Mouse (Mus musculus): Measurements from ENCODE around the gene Rere.

Gene Rere

GRCm38 (mm10) chr4:150281018-150281761 is at the start of gene Rere:
TSS of gene Rere (plus strand) at chr4:150281646.
- in situ Hi-C loops (cut with MboI) = no loop called here

- in situ Hi-C loops (cut with MboI) = no loop called here
These were observed 49.6 kb upstream of the Rere start for GRCm38 (mm10) chr4:150231871-150232270.

GRCm38 (mm10) chr4:150234599-150235327 is 46.7 kb upstream of the Rere start:
- in situ Hi-C loops (cut with MboI) = no loop called here

GRCm38 (mm10) chr4:150235585-150235984 is 45.9 kb upstream of the Rere start:
- in situ Hi-C loops (cut with MboI) = no loop called here

GRCm38 (mm10) chr4:150236031-150236430 is 45.4 kb upstream of the Rere start:
- in situ Hi-C loops (cut with MboI) = no loop called here

- in situ Hi-C loops (cut with MboI) = no loop called here
These were observed 44.6 kb upstream of the Rere start, which contains the start of gene Eno1 for GRCm38 (mm10) chr4:150236521-150237481. TSS of gene Eno1 (plus strand) at chr4:150236721.

- in situ Hi-C loops (cut with MboI) = no loop called here
These were observed 43.6 kb upstream of the Rere start for GRCm38 (mm10) chr4:150237636-150238361.

- in situ Hi-C loops (cut with MboI) = no loop called here
These were observed 42.9 kb upstream of the Rere start for GRCm38 (mm10) chr4:150238433-150239086.

- in situ Hi-C loops (cut with MboI) = no loop called here
These were observed 42.4 kb upstream of the Rere start for GRCm38 (mm10) chr4:150239087-150239480.

GRCm38 (mm10) chr4:150239503-150239902 is 41.9 kb upstream of the Rere start:
- in situ Hi-C loops (cut with MboI) = no loop called here

GRCm38 (mm10) chr4:150239951-150240368 is 41.5 kb upstream of the Rere start:
- in situ Hi-C loops (cut with MboI) = no loop called here

GRCm38 (mm10) chr4:150240381-150240886 is 41.0 kb upstream of the Rere start:
- in situ Hi-C loops (cut with MboI) = no loop called here

GRCm38 (mm10) chr4:150241708-150242107 is 39.7 kb upstream of the Rere start:
- in situ Hi-C loops (cut with MboI) = no loop called here

GRCm38 (mm10) chr4:150242745-150243144 is 38.7 kb upstream of the Rere start:
- in situ Hi-C loops (cut with MboI) = no loop called here

- in situ Hi-C loops (cut with MboI) = no loop called here
These were observed 35.6 kb upstream of the Rere start for GRCm38 (mm10) chr4:150245876-150246275.

GRCm38 (mm10) chr4:150248009-150248408 is 33.4 kb upstream of the Rere start:
- in situ Hi-C loops (cut with MboI) = no loop called here

- in situ Hi-C loops (cut with MboI) = no loop called here
These were observed 32.5 kb upstream of the Rere start for GRCm38 (mm10) chr4:150248917-150249316.

GRCm38 (mm10) chr4:150249731-150250270 is 31.6 kb upstream of the Rere start:
- in situ Hi-C loops (cut with MboI) = loop anchor here (25.0 kb wide), 1 partner anchor 212 kb away; no protein-coding TSS in a partner anchor

- in situ Hi-C loops (cut with MboI) = loop anchor here (25.0 kb wide), 1 partner anchor 212 kb away; no protein-coding TSS in a partner anchor
These were observed 30.7 kb upstream of the Rere start for GRCm38 (mm10) chr4:150250549-150251422.
